Mouse (Mus musculus) pancreas, adult 10 weeks (tissue): ENCODE data around the gene G430095P16Rik. TPM values are rescaled to one million over a fixed set of nuclear protein-coding genes. Genes with fewer than 3 reads are reported as not detected.

Experiments
- polyA plus RNA-seq: library from polyadenylated mRNA; stranded (reverse); fragments of 350-450 nt; fragmentation: Illumina TruSeq; extraction: RNeasy Lipid Tissue Mini Kit (QIAGEN cat#74804); gene quantifications from one replicate; pipeline ENCODE4 v1.2.3, GENCODE M21; 2015; ENCODE audit warnings: low read depth, low replicate concordance; ENCODE audit not compliant: insufficient read depth

The G430095P16Rik gene
- polyA plus RNA-seq = not detected

DNA sequence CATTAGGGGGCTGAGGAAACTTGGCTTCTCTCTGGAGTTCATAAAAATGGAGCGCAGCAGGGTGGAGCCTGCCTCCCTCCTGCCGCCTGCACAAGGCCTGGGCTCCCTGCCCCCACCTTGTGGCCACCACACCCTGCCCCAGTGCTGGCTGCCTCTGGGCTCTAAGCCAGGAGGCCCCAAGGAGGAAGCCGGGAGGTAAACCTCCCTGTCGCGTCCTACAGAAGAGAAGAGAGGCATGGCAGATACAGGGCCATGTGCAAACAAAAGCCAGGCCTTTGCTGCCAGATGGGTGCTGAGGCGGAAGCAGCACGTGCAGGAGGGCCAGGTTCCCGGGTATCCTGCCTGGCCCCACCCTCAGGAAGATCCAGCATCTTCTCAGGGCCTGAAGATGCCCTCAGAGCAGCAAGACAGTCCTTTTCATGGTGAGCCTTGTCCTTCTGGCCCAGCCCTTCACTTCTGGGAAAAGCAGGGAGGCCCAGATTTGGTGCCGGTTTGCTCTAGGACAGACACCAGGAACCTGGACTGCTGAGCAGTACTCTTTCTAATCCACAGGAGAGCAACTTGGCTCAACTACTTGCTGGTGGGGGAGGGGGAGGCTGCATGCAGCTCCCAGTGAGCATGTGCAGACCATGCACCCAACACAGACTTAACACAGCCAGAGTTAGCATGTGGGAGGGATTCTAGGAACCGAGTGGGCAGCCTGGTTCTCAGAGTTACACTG, at the start of gene G430095P16Rik:
G430095P16Rik (plus strand) TSS at position 158 of the 721 bp plus-strand sequence.

DNA sequence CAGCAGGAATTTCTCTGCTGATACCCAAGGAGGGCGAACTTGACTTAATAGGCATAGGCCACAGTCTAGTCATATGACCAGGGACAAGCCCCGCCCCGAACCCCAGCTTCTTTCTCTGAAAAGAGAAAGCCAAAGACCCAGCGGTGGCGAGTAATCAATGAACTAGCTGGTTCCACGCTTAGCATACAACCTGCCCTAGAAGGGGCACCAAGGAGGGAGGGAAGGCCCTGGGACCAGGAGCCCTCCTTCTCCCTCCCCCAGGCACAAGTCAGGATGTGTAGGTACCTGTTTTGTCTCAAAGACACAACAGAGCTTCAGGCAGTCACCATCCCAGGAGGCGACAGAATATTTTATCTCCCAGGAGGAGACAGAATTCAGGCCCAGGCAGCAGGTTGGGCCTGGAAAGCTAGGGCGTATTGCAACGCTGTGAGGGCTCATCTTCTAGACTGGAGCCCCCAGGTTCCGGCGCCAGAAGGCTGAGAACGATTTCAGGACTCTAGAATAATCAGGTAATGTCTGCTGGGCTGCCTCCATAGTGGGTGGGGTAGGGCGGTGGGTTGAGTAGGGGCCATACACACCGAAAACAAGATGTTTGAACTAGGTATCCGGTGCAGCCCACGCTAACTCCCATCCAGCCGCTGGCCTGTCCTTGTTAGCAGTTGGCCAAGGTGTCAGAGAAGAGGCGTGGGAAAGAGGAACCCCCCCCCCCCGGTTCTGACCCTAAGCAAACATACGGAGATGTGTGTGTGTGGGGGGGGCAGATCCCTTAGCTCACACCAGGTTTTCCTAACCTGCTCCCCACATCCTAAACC, 36.4 kb upstream of the G430095P16Rik start, which contains the start of gene Trmt1:
Trmt1 (plus strand) TSS at position 117 of the 812 bp plus-strand sequence.

DNA sequence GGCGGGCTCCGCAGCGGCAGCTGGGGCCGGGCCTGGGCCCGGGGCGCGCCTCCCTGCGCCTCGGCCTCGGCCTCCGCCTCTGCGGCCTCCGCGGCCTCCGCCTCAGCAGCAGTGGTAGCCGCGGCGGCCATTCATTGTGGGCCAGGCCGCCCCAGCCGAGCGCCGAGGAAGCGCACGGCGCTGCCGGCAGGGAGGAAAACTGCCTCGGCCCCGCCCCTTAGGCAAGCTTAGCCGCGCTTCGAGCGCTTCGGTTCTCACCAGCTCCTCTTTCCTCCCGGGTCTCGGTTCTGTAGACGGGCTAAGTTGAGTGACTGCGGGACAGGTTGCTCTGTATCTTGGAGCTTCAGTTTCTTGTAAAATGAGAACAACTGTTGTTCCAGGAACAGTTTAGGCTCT, 35.1 kb upstream of the G430095P16Rik start, which contains the start of gene Nacc1:
Nacc1 (minus strand) TSS at position 158 of the 396 bp plus-strand sequence.

DNA sequence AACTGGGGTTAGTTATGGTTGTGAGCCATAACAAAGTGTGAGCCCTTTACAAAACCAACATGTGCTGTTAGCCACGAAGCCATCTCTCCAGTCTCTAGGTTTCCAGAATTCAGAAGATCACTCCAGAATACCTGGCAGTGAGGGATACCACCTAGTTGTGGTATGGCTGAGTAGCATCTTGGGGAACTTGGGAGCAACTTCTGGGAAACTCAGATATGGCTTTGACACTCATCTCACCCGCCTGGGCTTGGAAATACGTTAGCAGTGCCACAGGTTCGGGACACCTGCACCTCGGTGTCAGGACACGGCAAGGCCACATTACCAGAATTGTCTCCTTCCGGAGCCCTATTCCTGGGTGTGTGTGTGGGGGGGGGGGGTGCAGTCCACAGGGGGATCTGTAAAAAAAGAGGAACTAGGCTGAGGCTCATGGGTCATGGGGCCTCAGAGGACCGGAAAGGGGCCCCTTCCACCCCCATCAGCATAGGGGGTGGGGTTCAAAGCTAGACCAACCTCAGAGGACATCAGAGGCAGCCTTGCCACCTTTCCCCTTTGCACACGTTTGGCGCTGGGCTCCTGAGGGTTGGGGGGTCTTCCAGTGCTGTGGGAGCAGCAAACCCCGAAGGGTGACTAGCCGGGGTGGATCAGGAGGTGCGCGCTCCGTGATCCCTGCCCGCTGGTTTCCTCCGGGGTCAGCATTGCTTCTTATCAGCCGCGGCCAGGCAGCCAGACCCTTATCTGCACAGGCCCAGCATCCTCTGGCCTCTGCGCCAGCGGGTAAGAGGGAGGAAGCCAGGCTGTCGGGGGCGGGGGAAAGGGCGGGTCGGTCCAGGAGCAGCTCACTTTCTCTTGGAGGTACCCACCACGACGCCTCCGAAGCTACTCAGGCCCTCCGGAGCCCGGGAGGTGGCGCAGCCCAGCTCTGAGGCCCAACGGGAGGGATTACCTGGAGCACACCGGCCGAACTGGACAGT, 21.6 kb upstream of the G430095P16Rik start, which contains the start of gene Lyl1:
Lyl1 (plus strand) TSS at position 517 of the 971 bp plus-strand sequence.

Other genes starting within 250 kb of the G430095P16Rik start
- 14.1 TPM for gene Ier2, start 60.2 kb upstream of the G430095P16Rik start, polyA plus RNA-seq
- 55.6 TPM for gene Trmt1, start 36.7 kb upstream of the G430095P16Rik start, polyA plus RNA-seq
- 7.9 TPM for gene Nacc1, start 35.1 kb upstream of the G430095P16Rik start, polyA plus RNA-seq
- gene Lyl1, start 21.6 kb upstream of the G430095P16Rik start, polyA plus RNA-seq = 2.6 TPM
- gene Nfix, start 77.3 kb downstream of the G430095P16Rik start, polyA plus RNA-seq = 14.9 TPM
- 1.8 TPM for gene Dand5, start 99.8 kb downstream of the G430095P16Rik start, polyA plus RNA-seq
- gene Gadd45gip1, start 108.5 kb downstream of the G430095P16Rik start, polyA plus RNA-seq = 7.0 TPM
- gene Rad23a, start 117.7 kb downstream of the G430095P16Rik start, polyA plus RNA-seq = 18.2 TPM
- 181 TPM for gene Calr, start 123.9 kb downstream of the G430095P16Rik start, polyA plus RNA-seq
- gene Farsa, start 134.0 kb downstream of the G430095P16Rik start, polyA plus RNA-seq = 19.1 TPM
- gene Syce2, start 149.1 kb downstream of the G430095P16Rik start, polyA plus RNA-seq = not detected
- 27.8 TPM for gene Gcdh, start 170.9 kb downstream of the G430095P16Rik start, polyA plus RNA-seq
- gene Klf1, start 178.9 kb downstream of the G430095P16Rik start, polyA plus RNA-seq = not detected
- 6.3 TPM for gene Dnase2a, start 185.6 kb downstream of the G430095P16Rik start, polyA plus RNA-seq
- gene Mast1, start 214.4 kb downstream of the G430095P16Rik start, polyA plus RNA-seq = 0.61 TPM
- not detected for gene Rtbdn, start 224.0 kb downstream of the G430095P16Rik start, polyA plus RNA-seq
- not detected for gene Gm49661, start 246.4 kb downstream of the G430095P16Rik start, polyA plus RNA-seq
- gene Prdx2, start 246.6 kb downstream of the G430095P16Rik start, polyA plus RNA-seq = 35.5 TPM
- 8.3 TPM for gene Rnaseh2a, start 246.8 kb downstream of the G430095P16Rik start, polyA plus RNA-seq